Mouse (Mus musculus): Measurements from ENCODE around the gene Prg4. TPM values are rescaled to one million over a fixed set of nuclear protein-coding genes. Genes with fewer than 3 reads are reported as not detected.
A peak's percentile ranks its signal among the peaks of the same experiment; 100 is the strongest.

The Prg4 gene
- polyA plus RNA-seq, 1 experiment from 2014 or later: 0.40 TPM

GRCm38 (mm10) chr1:150438641-150439040, 27.3 kb downstream of the Prg4 start:
- Histone ChIP-seq H3K9ac (ENCODE audit: low read length) (no peak overlapping the region), H3K4me2 (replicated peaks; ENCODE audit: low read depth) (no peak overlapping the region), H3K9me3 (ENCODE audit: control insufficient read depth, low read length) (no peaks in the 10 kb centered on the region), H3K27me3 (ENCODE audit: control insufficient read depth, insufficient read depth, low read length) (no peaks in the 10 kb centered on the region), H3K36me3 (ENCODE audit: control insufficient read depth, insufficient read depth, low read length) (peaks cover 25% of the 10 kb centered on the region), H3K4me3 (ENCODE audit: low read depth, low read length) (no peak overlapping the region), H3K4me1 (replicated peaks; ENCODE audit: control insufficient read depth, insufficient read depth) (no peaks in the 10 kb centered on the region), H3K27ac (replicated peaks) (no peak overlapping the region)
- DNase-seq (ENCODE audit: low spot score) (no peak), ATAC-seq (ENCODE audit: low FRiP score, low TSS enrichment) (no peak)
- WGBS: 79% methylated on average over 3 of the region's 3 CpGs
- no peak for TF ChIP-seq CTCF (IDR thresholded peaks at IDR 0.05; ENCODE audit: low read depth)
- TF ChIP-seq EP300 (optimal IDR thresholded peaks at IDR 0.05): no peak

DNA sequence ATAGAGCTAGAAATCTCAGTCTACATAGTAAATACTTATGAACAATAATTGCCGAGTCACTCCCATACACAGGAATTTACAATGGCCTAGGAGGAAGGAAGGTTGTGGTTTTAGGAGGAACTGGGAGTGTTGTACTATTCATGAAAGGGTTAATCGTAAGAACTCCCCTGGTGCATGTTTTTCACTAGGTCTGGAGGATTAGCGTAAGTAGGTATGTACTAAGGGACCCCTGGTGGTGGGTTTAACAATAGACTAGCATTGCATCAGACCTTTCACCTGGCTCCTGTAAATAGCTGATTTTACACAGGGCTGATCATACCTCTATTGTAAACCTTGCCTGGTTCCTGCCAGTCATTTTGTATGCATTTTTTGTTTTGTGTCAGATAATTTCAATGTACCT, 39.7 kb downstream of the Prg4 start:
- Histone ChIP-seq H3K36me3 (ENCODE audit: control insufficient read depth, insufficient read depth, low read length) (peaks cover 46% of the 10 kb centered on the region), H3K4me1 (replicated peaks; ENCODE audit: control insufficient read depth, insufficient read depth) (no peaks in the 10 kb centered on the region), H3K4me2 (replicated peaks; ENCODE audit: low read depth) (no peak overlapping the region), H3K27me3 (ENCODE audit: control insufficient read depth, insufficient read depth, low read length) (no peaks in the 10 kb centered on the region), H3K27ac (replicated peaks) (no peak overlapping the region), H3K9me3 (ENCODE audit: control insufficient read depth, low read length) (no peaks in the 10 kb centered on the region), H3K4me3 (ENCODE audit: low read depth, low read length) (no peak overlapping the region), H3K9ac (ENCODE audit: low read length) (no peak overlapping the region)
- TF ChIP-seq CTCF (IDR thresholded peaks at IDR 0.05; ENCODE audit: low read depth) (no peak), EP300 (optimal IDR thresholded peaks at IDR 0.05) (no peak)
- 68% methylated on average over 3 of the region's 3 CpGs for WGBS
- DNase-seq (ENCODE audit: low spot score) (no peak), ATAC-seq (ENCODE audit: low FRiP score, low TSS enrichment) (no peak)

DNA sequence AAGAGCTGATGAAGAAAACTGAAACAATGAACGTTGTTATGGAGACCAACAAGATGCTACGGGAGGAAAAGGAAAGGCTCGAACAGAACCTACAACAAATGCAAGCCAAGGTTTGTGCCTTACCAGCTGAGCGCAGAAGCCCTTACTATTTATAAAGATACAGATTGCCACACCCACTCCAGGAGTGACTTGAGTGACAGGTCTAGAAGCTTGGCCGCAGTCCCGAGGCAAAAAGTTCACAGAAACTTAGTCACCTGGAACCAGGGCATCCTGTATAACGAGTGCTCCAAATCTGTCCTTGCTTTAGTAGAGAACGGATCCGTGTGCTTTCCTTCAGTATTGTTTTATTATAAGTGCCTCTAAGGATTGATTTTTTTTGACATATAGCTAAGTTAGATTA, 40.3 kb downstream of the Prg4 start:
- Histone ChIP-seq H3K9ac (ENCODE audit: low read length) (no peak overlapping the region), H3K4me1 (replicated peaks; ENCODE audit: control insufficient read depth, insufficient read depth) (no peaks in the 10 kb centered on the region), H3K9me3 (ENCODE audit: control insufficient read depth, low read length) (no peaks in the 10 kb centered on the region), H3K27me3 (ENCODE audit: control insufficient read depth, insufficient read depth, low read length) (no peaks in the 10 kb centered on the region), H3K27ac (replicated peaks) (no peak overlapping the region), H3K4me2 (replicated peaks; ENCODE audit: low read depth) (no peak overlapping the region), H3K4me3 (ENCODE audit: low read depth, low read length) (no peak overlapping the region), H3K36me3 (ENCODE audit: control insufficient read depth, insufficient read depth, low read length) (peaks cover 43% of the 10 kb centered on the region)
- peak; percentile 34 for DNase-seq (ENCODE audit: low spot score)
- TF ChIP-seq CTCF (IDR thresholded peaks at IDR 0.05; ENCODE audit: low read depth) (no peak), EP300 (optimal IDR thresholded peaks at IDR 0.05) (no peak)
- ATAC-seq (ENCODE audit: low FRiP score, low TSS enrichment): peak; percentile 65; the same call in 1 of the 2 replicates
- WGBS: 68% methylated on average over 9 of the region's 9 CpGs

DNA sequence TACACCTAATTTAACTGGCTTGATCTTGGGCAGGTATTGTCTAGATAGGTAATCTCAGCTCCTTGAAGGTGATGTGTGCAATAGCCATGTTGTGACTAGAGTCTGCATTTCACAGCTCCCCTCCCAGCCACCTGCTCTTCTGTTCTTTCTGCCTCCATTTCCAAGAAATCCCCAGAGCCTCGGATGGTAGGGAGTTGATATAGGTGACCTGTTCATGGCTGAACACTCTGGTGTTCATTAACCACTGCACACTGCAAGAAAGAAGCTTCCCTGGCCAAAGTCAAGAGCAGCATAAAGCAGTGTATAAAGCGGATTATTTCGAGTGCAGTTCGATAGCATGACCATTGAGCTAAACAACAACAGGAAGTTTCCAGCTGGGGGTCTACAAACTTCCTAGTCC, 47.5 kb downstream of the Prg4 start:
- ATAC-seq (ENCODE audit: low FRiP score, low TSS enrichment) (no peak), DNase-seq (ENCODE audit: low spot score) (no peak)
- H3K9ac ChIP-seq (ENCODE audit: low read length): no peak overlapping the region
- no peaks in the 10 kb centered on the region for H3K9me3 ChIP-seq (ENCODE audit: control insufficient read depth, low read length)
- no peak for TF ChIP-seq CTCF (IDR thresholded peaks at IDR 0.05; ENCODE audit: low read depth)
- no peak for TF ChIP-seq EP300 (optimal IDR thresholded peaks at IDR 0.05)
- no peaks in the 10 kb centered on the region for H3K4me1 ChIP-seq (replicated peaks; ENCODE audit: control insufficient read depth, insufficient read depth)
- H3K4me2 ChIP-seq (replicated peaks; ENCODE audit: low read depth): no peak overlapping the region
- 90% methylated on average over 4 of the region's 4 CpGs for WGBS
- H3K27ac ChIP-seq (replicated peaks): no peak overlapping the region
- H3K4me3 ChIP-seq (ENCODE audit: low read depth, low read length): no peak overlapping the region
- H3K36me3 ChIP-seq (ENCODE audit: control insufficient read depth, insufficient read depth, low read length): peaks cover 37% of the 10 kb centered on the region
- no peaks in the 10 kb centered on the region for H3K27me3 ChIP-seq (ENCODE audit: control insufficient read depth, insufficient read depth, low read length)

DNA sequence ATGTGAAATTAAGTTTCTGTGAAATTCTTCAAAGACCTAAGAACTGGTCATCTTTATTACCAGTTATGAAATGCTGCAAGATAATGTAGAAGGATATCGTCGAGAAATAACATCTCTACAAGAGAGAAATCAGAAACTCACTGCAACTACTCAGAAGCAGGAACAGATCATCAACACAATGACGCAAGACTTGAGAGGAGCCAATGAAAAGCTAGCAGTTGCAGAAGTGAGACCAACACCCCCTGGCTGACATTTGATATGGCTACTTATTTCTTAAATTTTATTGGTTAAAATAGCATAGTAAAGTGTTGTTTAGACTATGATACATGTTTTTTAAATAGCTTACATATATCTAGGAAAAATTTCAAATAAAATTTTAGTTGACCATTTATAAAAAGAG, 50.0 kb downstream of the Prg4 start:
- Histone ChIP-seq H3K36me3 (ENCODE audit: control insufficient read depth, insufficient read depth, low read length) (peaks cover 35% of the 10 kb centered on the region), H3K27me3 (ENCODE audit: control insufficient read depth, insufficient read depth, low read length) (no peaks in the 10 kb centered on the region), H3K9ac (ENCODE audit: low read length) (no peak overlapping the region), H3K27ac (replicated peaks) (no peak overlapping the region), H3K4me2 (replicated peaks; ENCODE audit: low read depth) (no peak overlapping the region), H3K4me3 (ENCODE audit: low read depth, low read length) (no peak overlapping the region), H3K9me3 (ENCODE audit: control insufficient read depth, low read length) (no peaks in the 10 kb centered on the region), H3K4me1 (replicated peaks; ENCODE audit: control insufficient read depth, insufficient read depth) (no peaks in the 10 kb centered on the region)
- WGBS: 96% methylated on average over 3 of the region's 3 CpGs
- TF ChIP-seq EP300 (optimal IDR thresholded peaks at IDR 0.05): no peak
- TF ChIP-seq CTCF (IDR thresholded peaks at IDR 0.05; ENCODE audit: low read depth): no peak
- no peak for DNase-seq (ENCODE audit: low spot score)
- no peak for ATAC-seq (ENCODE audit: low FRiP score, low TSS enrichment)

DNA sequence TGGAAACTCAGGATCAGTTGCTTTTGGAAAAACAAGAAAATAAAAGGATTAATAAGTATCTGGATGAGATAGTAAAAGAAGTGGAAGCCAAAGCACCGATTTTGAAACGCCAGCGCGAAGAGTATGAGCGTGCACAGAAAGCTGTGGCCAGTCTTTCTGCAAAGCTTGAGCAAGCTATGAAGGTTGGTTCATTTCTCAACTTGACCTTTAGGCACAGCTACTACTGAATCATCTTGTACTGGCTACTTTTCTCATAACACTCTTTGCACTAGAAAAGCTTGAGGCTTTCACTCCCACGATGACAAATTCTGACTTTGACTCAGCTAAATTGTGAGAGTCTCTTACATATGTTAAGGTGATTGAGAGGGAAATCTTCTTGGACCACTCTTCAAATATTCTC, 56.0 kb downstream of the Prg4 start:
- ATAC-seq (ENCODE audit: low FRiP score, low TSS enrichment) (no peak), DNase-seq (ENCODE audit: low spot score) (no peak)
- H3K9me3 ChIP-seq (ENCODE audit: control insufficient read depth, low read length): no peaks in the 10 kb centered on the region
- H3K4me1 ChIP-seq (replicated peaks; ENCODE audit: control insufficient read depth, insufficient read depth): no peaks in the 10 kb centered on the region
- no peak overlapping the region for H3K4me3 ChIP-seq (ENCODE audit: low read depth, low read length)
- no peak overlapping the region for H3K4me2 ChIP-seq (replicated peaks; ENCODE audit: low read depth)
- WGBS: 95% methylated on average over 6 of the region's 6 CpGs
- no peak for TF ChIP-seq EP300 (optimal IDR thresholded peaks at IDR 0.05)
- TF ChIP-seq CTCF (IDR thresholded peaks at IDR 0.05; ENCODE audit: low read depth): no peak
- no peaks in the 10 kb centered on the region for H3K27me3 ChIP-seq (ENCODE audit: control insufficient read depth, insufficient read depth, low read length)
- H3K36me3 ChIP-seq (ENCODE audit: control insufficient read depth, insufficient read depth, low read length): peaks cover 15% of the 10 kb centered on the region
- no peak overlapping the region for H3K9ac ChIP-seq (ENCODE audit: low read length)
- H3K27ac ChIP-seq (replicated peaks): no peak overlapping the region

All from stomach, postnatal 0 days (tissue).